Mouse (Mus musculus) liver, embryonic 15.5 days (tissue): ENCODE data around the gene Cdiptos. TPM values are rescaled to one million over a fixed set of nuclear protein-coding genes. Genes with fewer than 3 reads are reported as not detected.

Experiments used
- ATAC-seq: fragments of 200-750 bp; cut with Nextera tagmentation; 2 replicates; pipeline ENCODE4 v1.8.0; 2017; ENCODE audit warnings: moderate number of reproducible peaks, mild to moderate bottlenecking, moderate library complexity; ENCODE audit not compliant: insufficient read depth
- H3K27ac ChIP-seq: fragments of 300-500 bp; sonication (generic); replicated peaks from 2 replicates; pipeline ENCODE4 v1.5.1; 2015; ENCODE audit warnings: mild to moderate bottlenecking, inconsistent platforms
- H3K27me3 ChIP-seq: fragments of 300-500 bp; sonication (generic); 2 replicates; pipeline ENCODE4 v1.6.1; 2015; ENCODE audit warnings: mild to moderate bottlenecking, inconsistent platforms
- H3K36me3 ChIP-seq: fragments of 300-500 bp; sonication (generic); replicated peaks from 2 replicates; pipeline ENCODE4 v1.6.1; 2015; ENCODE audit warnings: moderate library complexity, mild to moderate bottlenecking, inconsistent platforms
- H3K4me1 ChIP-seq: fragments of 300-500 bp; sonication (generic); replicated peaks from 2 replicates; pipeline ENCODE4 v1.6.1; 2015; ENCODE audit warnings: inconsistent platforms
- H3K4me2 ChIP-seq: fragments of 300-500 bp; sonication (generic); 2 replicates; pipeline ENCODE4 v1.6.1; 2015; ENCODE audit warnings: moderate library complexity, mild to moderate bottlenecking, inconsistent platforms
- H3K4me3 ChIP-seq: fragments of 300-500 bp; sonication (generic); replicated peaks from 2 replicates; pipeline ENCODE4 v1.5.1; 2015; ENCODE audit warnings: mild to moderate bottlenecking, inconsistent platforms
- H3K9ac ChIP-seq: fragments of 300-500 bp; sonication (generic); 2 replicates; pipeline ENCODE4 v1.6.1; 2015; ENCODE audit warnings: moderate library complexity, mild to moderate bottlenecking, inconsistent platforms
- H3K9me3 ChIP-seq: fragments of 300-500 bp; sonication (generic); replicated peaks from 2 replicates; pipeline ENCODE4 v1.6.1; 2016; ENCODE audit warnings: inconsistent platforms
- WGBS: fragments of 180-500 bp; shearing (Covaris S2); methylation state at CpG from one replicate; pipeline ENCODE4 v1.1.7; 2015; ENCODE audit warnings: mixed read lengths; ENCODE audit not compliant: insufficient replicate concordance; 5-methylcytosine and 5-hydroxymethylcytosine counted together
- polyA plus RNA-seq: library from polyadenylated mRNA; unstranded; fragments of >200 nt; fragmentation: Nextera tagmentation; extraction: Ambion mirVana; gene quantifications from 2 replicates; pipeline ENCODE4 v1.2.1, GENCODE M21; 2015

Gene Cdiptos
- polyA plus RNA-seq, 1 experiment from 2014 or later, result 0.63 TPM

DNA sequence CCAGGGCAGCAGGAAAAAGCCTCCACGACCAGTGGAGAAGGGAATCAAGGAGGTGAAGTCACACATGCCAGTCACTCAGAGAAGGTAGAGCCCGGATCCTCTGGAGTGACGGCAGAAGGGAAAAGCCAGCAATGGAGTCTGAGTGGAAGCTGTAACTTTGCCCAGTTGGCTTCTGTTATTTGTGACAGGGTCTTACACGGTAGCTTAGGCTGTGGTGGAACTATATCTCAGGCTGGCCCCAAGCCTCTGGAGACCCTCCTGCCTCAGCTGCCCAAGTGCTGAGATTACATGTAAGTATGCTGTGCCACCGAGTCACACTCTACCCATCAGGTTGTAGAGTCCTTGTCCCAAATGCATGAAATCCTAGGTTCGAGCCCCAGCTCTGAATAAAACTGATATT lies 37.5 kb upstream of the Cdiptos start:
- no peak for ATAC-seq
- Histone ChIP-seq H3K36me3 (peaks cover 16% of the 10 kb centered on the region), H3K9me3 (no peaks in the 10 kb centered on the region), H3K9ac (no peak overlapping the region), H3K27ac (no peak overlapping the region; the same call in 1 of the 2 replicates), H3K4me3 (peak overlapping the region; percentile 64), H3K27me3 (no peaks in the 10 kb centered on the region), H3K4me1 (peaks cover 74% of the 10 kb centered on the region), H3K4me2 (peak overlapping the region; percentile 96)
- WGBS, result 76% methylated on average over 6 of the region's 6 CpGs

DNA sequence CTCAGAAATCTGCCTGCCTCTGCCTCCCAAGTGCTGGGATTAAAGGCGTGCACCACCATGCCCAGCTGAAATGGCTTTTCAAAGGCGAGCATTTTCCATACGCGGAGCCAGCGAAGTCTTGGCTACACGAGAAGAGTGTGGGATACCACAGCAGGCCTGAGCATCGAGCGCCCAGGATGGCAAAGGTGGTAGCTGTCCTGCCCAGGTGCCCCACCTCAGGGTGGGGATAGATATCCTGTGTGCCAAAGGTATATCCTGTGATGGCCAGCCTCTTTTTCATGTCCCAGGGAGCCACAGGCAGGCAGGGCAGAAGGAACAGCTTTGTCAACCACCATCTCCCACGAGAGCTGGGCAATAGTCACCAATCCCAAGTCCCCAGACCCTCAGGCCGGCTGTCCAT lies 36.9 kb upstream of the Cdiptos start:
- Histone ChIP-seq H3K9ac (no peak overlapping the region), H3K4me2 (0 out of 2 replicates have a peak overlapping the region, but pooled peaks have one; percentile 96), H3K27ac (no peak overlapping the region; the same call in 1 of the 2 replicates), H3K27me3 (no peaks in the 10 kb centered on the region), H3K36me3 (peaks cover 16% of the 10 kb centered on the region), H3K9me3 (no peaks in the 10 kb centered on the region), H3K4me1 (peaks cover 74% of the 10 kb centered on the region), H3K4me3 (no peak overlapping the region)
- ATAC-seq, result no peak
- WGBS, result 87% methylated on average over 10 of the region's 10 CpGs

DNA sequence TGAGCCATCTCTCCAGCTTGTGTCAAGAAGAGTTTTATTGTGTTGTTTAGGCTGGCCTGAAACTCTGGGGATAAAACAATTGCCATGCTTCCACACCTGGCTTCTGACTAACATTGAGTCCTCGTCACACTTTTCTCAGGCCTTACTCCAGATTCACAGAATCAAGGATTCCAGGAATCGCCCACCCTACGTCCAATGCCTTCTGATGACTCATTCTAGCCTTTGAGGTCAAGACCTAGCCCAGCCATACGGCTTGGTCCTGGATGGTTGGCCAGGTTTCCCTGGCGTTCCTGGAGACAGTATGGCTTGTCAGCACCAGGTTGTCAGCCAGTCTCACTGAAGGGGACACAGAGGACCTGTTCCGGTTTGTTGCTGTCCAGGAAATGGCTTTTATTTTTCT lies 36.5 kb upstream of the Cdiptos start:
- Histone ChIP-seq H3K9me3 (no peaks in the 10 kb centered on the region), H3K9ac (no peak overlapping the region), H3K4me1 (peaks cover 74% of the 10 kb centered on the region), H3K36me3 (peaks cover 16% of the 10 kb centered on the region), H3K4me3 (no peak overlapping the region), H3K27ac (0 out of 2 replicates have a peak overlapping the region, but pooled peaks have one; percentile 34), H3K27me3 (no peaks in the 10 kb centered on the region), H3K4me2 (no peak overlapping the region)
- ATAC-seq, result no peak
- WGBS, result 67% methylated on average over 6 of the region's 6 CpGs

DNA sequence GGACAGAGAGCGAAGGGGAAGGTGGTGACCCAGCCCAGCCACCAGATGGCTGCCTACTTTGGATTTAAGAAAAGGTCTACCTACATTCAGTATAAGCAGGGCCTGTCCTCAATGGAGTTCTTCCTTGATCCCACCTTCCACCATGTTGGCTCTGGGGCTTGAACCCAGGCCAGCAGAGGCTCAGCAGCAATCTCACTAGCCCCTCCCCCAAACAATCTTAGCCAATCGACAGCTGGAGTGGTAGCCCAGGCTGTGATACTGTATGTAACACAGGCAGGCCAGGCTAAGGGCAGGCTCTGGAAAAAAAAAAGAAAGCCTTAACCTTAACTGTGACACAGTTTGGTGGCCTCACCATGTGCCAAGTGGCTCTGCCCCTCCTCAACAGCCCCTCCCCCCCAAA lies 35.8 kb upstream of the Cdiptos start:
- Histone ChIP-seq H3K27me3 (no peaks in the 10 kb centered on the region), H3K27ac (peak overlapping the region; percentile 34; the same call in 1 of the 2 replicates), H3K4me1 (peaks cover 76% of the 10 kb centered on the region), H3K9me3 (no peaks in the 10 kb centered on the region), H3K36me3 (peaks cover 16% of the 10 kb centered on the region), H3K9ac (no peak overlapping the region), H3K4me2 (no peak overlapping the region), H3K4me3 (no peak overlapping the region)
- no peak for ATAC-seq
- 65% methylated on average over 2 of the region's 2 CpGs for WGBS

DNA sequence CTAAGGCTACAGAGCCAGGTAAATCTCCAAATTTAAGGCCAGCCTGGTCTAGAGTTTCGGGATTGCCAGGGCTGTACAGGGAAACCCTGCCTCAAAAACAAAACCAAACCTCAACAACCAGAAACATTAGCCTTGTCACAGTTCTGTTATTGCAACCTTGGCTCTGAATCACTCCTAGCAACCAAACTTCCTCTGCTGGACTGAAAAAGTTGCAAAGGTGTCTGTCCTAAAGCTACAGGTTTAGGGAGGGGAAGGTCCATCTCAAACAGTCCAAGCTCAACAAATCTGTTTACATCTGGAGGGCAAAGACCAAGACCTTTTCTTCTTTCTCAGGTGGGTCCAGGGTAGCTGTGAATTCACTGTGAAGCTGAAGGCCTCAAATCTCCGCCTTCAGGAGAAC lies 35.2 kb upstream of the Cdiptos start:
- Histone ChIP-seq H3K9me3 (no peaks in the 10 kb centered on the region), H3K27ac (peak overlapping the region; percentile 34; the same call in 1 of the 2 replicates), H3K4me1 (peaks cover 77% of the 10 kb centered on the region), H3K4me2 (no peak overlapping the region), H3K27me3 (no peaks in the 10 kb centered on the region), H3K4me3 (no peak overlapping the region), H3K36me3 (peaks cover 16% of the 10 kb centered on the region), H3K9ac (no peak overlapping the region)
- ATAC-seq, result no peak
- 74% methylated on average over 2 of the region's 2 CpGs for WGBS

DNA sequence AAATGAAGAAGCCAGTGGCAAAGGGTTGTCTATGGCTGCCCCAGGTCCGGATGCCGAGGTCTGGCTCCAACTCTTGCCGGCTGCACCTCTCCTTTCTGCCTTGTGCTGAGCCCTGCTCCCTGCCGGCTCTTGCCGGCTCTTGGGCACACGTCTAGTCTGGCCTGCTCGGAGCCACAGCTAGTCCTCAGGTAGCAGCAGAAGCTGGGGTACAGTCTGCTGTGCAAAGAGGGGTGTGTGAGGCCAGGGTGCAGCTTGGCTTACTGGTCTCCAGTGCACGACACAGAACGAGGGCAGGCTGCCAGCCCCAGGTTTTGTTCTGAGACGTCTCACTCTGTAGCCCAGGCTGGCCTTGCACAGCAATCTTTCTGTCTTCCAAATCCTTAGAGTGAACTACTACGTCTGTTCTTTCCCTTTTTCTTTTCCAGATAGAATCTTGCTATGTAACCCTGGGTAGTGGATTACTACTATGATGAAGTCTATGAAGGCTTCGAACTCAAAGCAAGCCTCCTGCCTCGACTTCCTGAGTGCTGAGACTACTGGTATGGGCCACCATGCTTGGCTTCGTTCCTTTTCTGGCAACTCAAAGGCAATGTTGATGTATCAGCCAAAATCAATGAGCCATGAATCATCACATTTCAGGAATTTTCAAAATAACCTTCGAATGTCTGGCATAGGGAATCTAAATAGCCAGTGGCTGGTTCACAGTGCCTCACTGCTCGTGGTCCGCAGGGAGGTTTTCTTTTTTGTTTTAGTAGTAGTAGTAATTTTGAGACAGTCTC lies 33.6 kb upstream of the Cdiptos start:
- Histone ChIP-seq H3K4me1 (peaks cover 66% of the 10 kb centered on the region), H3K9me3 (no peaks in the 10 kb centered on the region), H3K27me3 (no peaks in the 10 kb centered on the region), H3K27ac (peak overlapping the region; percentile 88), H3K4me3 (no peak overlapping the region), H3K36me3 (peaks cover 5% of the 10 kb centered on the region; the same call in 1 of the 2 replicates), H3K4me2 (peak overlapping the region; percentile 55; the same call in 1 of the 2 replicates), H3K9ac (no peak overlapping the region)
- no peak for ATAC-seq
- 70% methylated on average over 17 of the region's 17 CpGs for WGBS

DNA sequence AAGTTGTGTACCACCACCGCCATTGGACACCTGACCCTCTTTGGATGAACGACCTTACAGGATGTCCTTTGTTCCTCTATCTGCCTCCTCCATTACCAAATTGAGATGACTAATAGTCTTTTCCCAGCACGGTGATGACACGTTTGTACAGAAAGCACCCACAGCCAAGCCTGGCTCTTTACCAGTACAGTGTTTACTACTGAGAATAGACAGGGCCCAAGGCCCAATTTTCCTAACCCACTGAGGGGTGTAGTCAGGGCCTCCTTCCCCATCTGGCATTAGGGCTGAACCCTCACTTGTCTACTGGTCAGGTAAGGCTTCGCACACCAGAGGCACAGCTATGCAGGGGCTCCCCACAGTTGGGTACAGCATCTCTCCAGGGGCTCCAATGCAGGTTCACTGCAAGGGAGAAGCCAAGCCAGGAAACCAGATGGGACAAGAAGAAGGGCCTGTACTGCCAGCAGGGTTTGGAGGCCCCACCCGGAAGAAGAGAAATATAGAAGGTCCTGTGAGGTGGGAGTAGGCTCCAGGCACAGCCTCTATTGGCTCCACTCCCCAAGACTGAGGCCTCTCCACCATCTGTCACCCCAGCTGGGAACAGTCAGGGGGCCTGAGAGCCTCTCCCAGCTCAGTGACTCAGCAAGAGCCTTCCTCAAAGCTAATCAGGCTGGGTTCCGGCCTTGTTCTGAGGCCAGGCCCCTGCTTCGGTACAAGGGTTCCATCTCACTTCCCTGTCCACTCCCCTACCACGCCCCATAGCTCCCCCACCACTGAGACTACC lies 32.5 kb upstream of the Cdiptos start:
- peak overlapping the region; percentile 9; the same call in 1 of the 2 replicates for H3K4me3 ChIP-seq
- H3K9me3 ChIP-seq, result no peaks in the 10 kb centered on the region
- no peaks in the 10 kb centered on the region for H3K27me3 ChIP-seq
- peak overlapping the region; percentile 55 for H3K4me2 ChIP-seq
- peaks cover 5% of the 10 kb centered on the region; the same call in 1 of the 2 replicates for H3K36me3 ChIP-seq
- 29% methylated on average over 9 of the region's 9 CpGs for whole genome bisulfite sequencing
- peak; percentile 91 for ATAC-seq
- peak overlapping the region; percentile 88 for H3K27ac ChIP-seq
- H3K4me1 ChIP-seq, result peaks cover 55% of the 10 kb centered on the region
- H3K9ac ChIP-seq, result peak overlapping the region; percentile 41

DNA sequence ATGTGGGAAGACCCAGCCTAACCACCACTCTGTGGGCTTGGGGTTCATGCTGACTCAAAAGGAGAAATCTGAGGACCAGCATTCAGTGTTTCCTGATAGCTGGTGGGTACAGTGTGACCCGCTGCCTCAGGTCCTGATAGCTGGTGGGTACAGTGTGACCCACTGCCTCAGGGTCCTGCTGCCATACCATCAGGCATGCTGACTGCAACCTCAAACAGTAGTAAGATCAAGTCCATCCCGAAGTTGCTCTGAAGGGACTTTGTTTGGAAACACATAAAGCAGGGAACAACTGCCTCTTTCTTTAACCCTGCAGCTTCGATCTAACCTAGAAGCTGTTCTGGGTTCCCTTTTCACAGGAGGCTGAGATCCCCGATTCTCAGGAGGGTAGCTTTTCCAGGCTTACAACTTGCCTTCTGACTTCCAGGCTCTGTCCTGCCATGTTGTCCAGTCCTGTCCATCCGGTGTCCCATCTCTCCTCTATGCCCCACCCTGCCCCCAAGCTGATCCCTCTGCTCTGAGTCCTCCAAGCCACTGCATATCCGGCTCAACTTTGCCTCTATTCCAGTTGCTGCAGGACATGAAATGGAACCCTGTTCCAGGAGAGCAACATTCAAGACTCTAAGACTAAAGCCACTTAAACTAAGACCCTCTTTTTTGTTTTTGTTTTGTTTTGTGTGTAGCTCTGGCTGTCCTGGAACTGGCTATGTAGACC lies 31.6 kb upstream of the Cdiptos start:
- Histone ChIP-seq H3K27ac (no peak overlapping the region; the same call in 1 of the 2 replicates), H3K9me3 (no peaks in the 10 kb centered on the region), H3K27me3 (no peaks in the 10 kb centered on the region), H3K4me2 (no peak overlapping the region), H3K36me3 (peaks cover 4% of the 10 kb centered on the region; the same call in 1 of the 2 replicates), H3K9ac (no peak overlapping the region), H3K4me3 (no peak overlapping the region), H3K4me1 (peaks cover 48% of the 10 kb centered on the region)
- 79% methylated on average over 6 of the region's 6 CpGs for WGBS
- ATAC-seq, result no peak

DNA sequence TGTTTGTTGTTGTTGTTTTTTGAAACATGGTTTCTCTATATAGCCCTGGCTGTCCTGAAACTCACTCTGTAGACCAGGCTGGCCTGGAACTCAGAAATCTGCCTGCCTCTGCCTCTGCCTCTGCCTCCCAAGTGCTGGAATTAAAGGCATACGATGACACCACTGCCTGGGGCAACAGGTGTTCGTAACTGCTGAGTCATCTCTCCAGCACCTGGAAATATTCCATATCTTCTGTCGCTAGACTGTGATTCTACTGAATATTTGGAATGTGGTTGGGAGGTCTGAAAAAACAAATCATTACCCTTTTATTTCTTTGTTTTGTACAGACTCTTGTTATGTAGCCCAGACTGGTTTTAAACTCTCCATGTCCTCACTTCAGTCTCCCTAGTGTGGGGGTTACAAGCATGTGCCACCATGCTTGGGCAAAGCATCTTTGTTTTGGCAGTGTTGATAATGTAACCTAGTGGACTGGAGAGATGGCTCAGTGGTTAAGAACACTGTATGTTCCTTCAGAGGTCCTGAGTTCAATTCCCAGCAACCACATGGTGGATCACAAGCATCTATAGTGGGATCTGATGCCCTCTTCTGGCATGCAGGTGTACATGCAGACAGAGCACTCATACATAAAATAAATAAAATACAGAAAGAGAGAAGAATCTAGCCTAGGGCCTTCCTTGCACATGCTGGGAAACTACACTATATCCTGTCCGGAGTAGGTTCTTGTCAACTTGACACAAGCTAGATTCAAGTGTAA lies 28.4 kb upstream of the Cdiptos start:
- Histone ChIP-seq H3K9me3 (no peaks in the 10 kb centered on the region), H3K4me3 (no peak overlapping the region), H3K27ac (no peak overlapping the region), H3K4me2 (no peak overlapping the region), H3K27me3 (no peaks in the 10 kb centered on the region), H3K36me3 (no peaks in the 10 kb centered on the region), H3K9ac (no peak overlapping the region), H3K4me1 (peaks cover 30% of the 10 kb centered on the region)
- no peak for ATAC-seq
- WGBS, result 77% methylated on average over 4 of the region's 4 CpGs

DNA sequence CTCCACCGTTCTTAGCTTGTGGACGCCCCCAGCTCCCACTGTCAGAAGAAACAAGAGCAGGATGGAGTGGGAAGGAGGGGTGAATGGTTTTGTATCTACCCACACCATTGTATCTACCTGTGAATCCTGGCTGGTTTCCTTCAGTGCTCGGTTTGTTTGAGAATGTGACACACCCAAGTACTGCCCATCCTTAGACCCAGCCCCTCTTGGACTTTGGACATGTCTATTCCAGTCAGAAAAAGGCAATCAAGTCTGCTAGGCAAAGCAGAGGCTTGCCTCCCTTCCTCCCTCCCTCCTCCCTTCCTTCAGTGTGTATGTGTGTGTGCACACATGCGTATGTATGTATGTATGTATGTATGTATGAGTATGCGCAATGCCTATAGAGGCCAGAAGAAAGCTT lies 27.7 kb upstream of the Cdiptos start:
- WGBS, result 71% methylated on average over 5 of the region's 5 CpGs
- H3K4me1 ChIP-seq, result peaks cover 24% of the 10 kb centered on the region
- no peaks in the 10 kb centered on the region for H3K36me3 ChIP-seq
- no peak overlapping the region for H3K4me3 ChIP-seq
- no peaks in the 10 kb centered on the region for H3K9me3 ChIP-seq
- H3K9ac ChIP-seq, result no peak overlapping the region
- no peaks in the 10 kb centered on the region for H3K27me3 ChIP-seq
- H3K4me2 ChIP-seq, result no peak overlapping the region
- no peak overlapping the region for H3K27ac ChIP-seq
- ATAC-seq, result no peak
